Mouse (Mus musculus): ENCODE measurements at regions not wholly inside any gene's neighbourhood (a gene's known extent, or its start where the extent isn't known, plus 50 kb on each side); places are given as distances from the start of the nearest gene placed in this dataset.

DNA sequence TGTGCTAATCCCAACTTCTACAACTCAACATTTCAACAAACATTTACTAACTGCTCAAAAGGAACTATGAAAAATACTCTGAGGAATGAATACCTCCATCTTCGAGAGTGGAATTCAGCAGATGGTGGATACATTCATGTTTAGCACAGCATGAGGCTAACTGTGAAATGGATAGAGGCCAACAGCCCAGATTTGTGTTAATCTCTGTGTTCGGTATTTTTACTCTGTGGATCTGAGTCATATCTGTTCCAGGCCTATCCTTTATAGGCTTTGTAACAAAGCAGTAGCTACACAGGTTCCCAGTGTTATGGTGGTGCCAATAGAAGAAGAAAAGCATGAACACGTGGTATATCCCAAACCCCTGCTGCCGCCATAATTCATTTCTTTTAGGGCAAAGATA, 148.4 kb upstream of the Fbxl7 start:
- 84% methylated on average over 4 of the region's 4 CpGs for WGBS
- Histone ChIP-seq H3K4me1 (ENCODE audit: control insufficient read depth, insufficient read depth, low read length) (no peaks in the 10 kb centered on the region), H3K9me3 (ENCODE audit: control insufficient read depth, low read length) (no peaks in the 10 kb centered on the region), H3K36me3 (ENCODE audit: control insufficient read depth, insufficient read depth, low read length) (no peaks in the 10 kb centered on the region), H3K9ac (ENCODE audit: low read depth, low read length) (no peak overlapping the region), H3K27me3 (replicated peaks; ENCODE audit: control insufficient read depth, insufficient read depth, low read length) (no peaks in the 10 kb centered on the region), H3K4me2 (ENCODE audit: low read depth, low read length) (no peak overlapping the region), H3K27ac (ENCODE audit: low read length) (no peak overlapping the region), H3K4me3 (ENCODE audit: low read length) (no peak overlapping the region)
- no peak for ATAC-seq

DNA sequence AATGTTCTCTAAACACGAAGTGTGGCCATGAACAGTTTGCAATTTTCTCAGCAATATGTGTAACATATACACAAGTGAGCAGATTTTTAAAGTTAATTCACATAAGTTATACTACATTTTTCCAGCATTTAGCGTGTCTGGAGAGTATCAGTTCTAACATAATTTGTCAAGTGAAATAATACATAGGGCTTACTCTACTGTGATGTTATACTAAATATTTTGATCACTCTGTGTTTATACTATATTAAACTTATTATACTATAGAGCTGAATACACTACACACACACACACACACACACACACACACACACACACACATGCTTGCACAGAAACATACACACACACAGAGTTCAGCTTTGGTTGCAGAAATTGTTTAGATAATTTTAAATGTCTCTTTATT, 155.3 kb upstream of the Fbxl7 start:
- Histone ChIP-seq H3K9ac (ENCODE audit: low read depth, low read length) (no peak overlapping the region), H3K27ac (ENCODE audit: low read length) (no peak overlapping the region), H3K4me3 (ENCODE audit: low read length) (no peak overlapping the region), H3K4me1 (ENCODE audit: control insufficient read depth, insufficient read depth, low read length) (no peaks in the 10 kb centered on the region), H3K36me3 (ENCODE audit: control insufficient read depth, insufficient read depth, low read length) (no peaks in the 10 kb centered on the region), H3K9me3 (ENCODE audit: control insufficient read depth, low read length) (no peaks in the 10 kb centered on the region), H3K4me2 (ENCODE audit: low read depth, low read length) (no peak overlapping the region), H3K27me3 (replicated peaks; ENCODE audit: control insufficient read depth, insufficient read depth, low read length) (no peaks in the 10 kb centered on the region)
- 42% methylated on average over 2 of the region's 2 CpGs for WGBS
- ATAC-seq, result no peak; the same call in 1 of the 2 replicates

DNA sequence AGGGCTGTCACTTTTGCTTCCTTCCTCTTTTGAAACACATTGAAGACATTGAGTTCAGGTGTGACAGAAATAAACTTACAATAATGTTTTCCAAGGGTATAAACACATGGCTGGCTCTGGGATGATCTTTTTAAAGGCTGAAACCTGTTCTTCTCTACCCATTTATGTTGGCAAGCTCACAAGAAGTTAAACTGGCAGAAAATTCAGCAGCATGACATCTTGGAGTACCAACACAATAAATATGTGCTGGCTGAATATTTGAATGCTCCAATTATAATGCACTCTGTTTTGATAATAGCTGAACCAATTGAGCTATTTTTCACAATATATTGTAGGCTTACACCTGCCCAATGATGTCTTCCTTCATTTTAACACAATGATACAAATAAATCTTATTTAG, 168.1 kb upstream of the Fbxl7 start:
- Histone ChIP-seq H3K9ac (ENCODE audit: low read depth, low read length) (no peak overlapping the region), H3K27me3 (replicated peaks; ENCODE audit: control insufficient read depth, insufficient read depth, low read length) (no peaks in the 10 kb centered on the region), H3K27ac (ENCODE audit: low read length) (no peak overlapping the region), H3K4me3 (ENCODE audit: low read length) (no peak overlapping the region), H3K4me2 (ENCODE audit: low read depth, low read length) (no peak overlapping the region), H3K4me1 (ENCODE audit: control insufficient read depth, insufficient read depth, low read length) (no peaks in the 10 kb centered on the region), H3K36me3 (ENCODE audit: control insufficient read depth, insufficient read depth, low read length) (no peaks in the 10 kb centered on the region), H3K9me3 (ENCODE audit: control insufficient read depth, low read length) (no peaks in the 10 kb centered on the region)
- no peak for ATAC-seq

DNA sequence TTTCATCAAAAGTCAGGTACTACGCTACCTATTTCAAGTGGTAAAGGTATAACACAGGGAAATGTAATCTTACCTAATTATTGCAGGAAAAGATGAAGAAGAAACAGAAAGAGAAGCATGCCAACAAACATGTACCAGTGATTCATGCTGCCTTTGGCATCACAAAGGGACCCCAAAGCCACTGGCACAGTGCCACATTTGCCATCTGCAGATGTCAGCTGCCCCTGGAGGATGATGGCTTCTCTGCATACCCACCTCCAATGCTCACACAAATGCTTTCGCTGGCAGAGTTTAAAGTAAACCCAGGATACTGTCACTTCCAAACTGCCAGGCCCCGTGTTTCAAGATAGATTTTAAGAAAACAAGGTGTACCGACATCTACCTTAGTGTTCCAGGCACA, 168.6 kb upstream of the Fbxl7 start:
- no peak overlapping the region for H3K4me2 ChIP-seq (ENCODE audit: low read depth, low read length)
- H3K9me3 ChIP-seq (ENCODE audit: control insufficient read depth, low read length), result no peaks in the 10 kb centered on the region
- no peaks in the 10 kb centered on the region for H3K36me3 ChIP-seq (ENCODE audit: control insufficient read depth, insufficient read depth, low read length)
- H3K27ac ChIP-seq (ENCODE audit: low read length), result no peak overlapping the region
- ATAC-seq, result no peak
- WGBS, result 78% methylated on average over 4 of the region's 4 CpGs
- no peaks in the 10 kb centered on the region for H3K27me3 ChIP-seq (replicated peaks; ENCODE audit: control insufficient read depth, insufficient read depth, low read length)
- no peaks in the 10 kb centered on the region for H3K4me1 ChIP-seq (ENCODE audit: control insufficient read depth, insufficient read depth, low read length)
- H3K4me3 ChIP-seq (ENCODE audit: low read length), result no peak overlapping the region
- no peak overlapping the region for H3K9ac ChIP-seq (ENCODE audit: low read depth, low read length)

DNA sequence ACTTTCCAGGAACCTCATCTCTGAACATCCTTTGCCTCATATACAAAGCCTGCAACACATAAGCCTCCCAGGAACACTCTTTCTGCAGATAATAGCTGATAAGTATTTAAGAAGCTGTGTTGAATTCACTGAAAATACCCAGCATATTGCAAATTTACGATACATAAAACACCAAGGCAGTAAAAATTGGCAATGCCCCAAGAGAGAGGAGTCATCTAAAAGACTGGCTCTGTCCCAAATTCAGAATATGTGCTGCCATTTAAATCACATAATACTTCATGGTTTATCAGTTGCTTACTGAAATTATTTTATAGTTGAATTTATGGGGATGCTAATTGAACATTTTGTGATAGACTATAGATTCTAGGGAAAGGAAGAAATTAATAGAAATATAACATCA, 172.3 kb upstream of the Fbxl7 start:
- Histone ChIP-seq H3K36me3 (ENCODE audit: control insufficient read depth, insufficient read depth, low read length) (no peaks in the 10 kb centered on the region), H3K27me3 (replicated peaks; ENCODE audit: control insufficient read depth, insufficient read depth, low read length) (no peaks in the 10 kb centered on the region), H3K4me2 (ENCODE audit: low read depth, low read length) (no peak overlapping the region), H3K9ac (ENCODE audit: low read depth, low read length) (no peak overlapping the region), H3K27ac (ENCODE audit: low read length) (no peak overlapping the region), H3K9me3 (ENCODE audit: control insufficient read depth, low read length) (no peaks in the 10 kb centered on the region), H3K4me3 (ENCODE audit: low read length) (no peak overlapping the region), H3K4me1 (ENCODE audit: control insufficient read depth, insufficient read depth, low read length) (no peaks in the 10 kb centered on the region)
- WGBS, result 58% methylated on average over 1 of the region's 1 CpGs
- no peak for ATAC-seq

DNA sequence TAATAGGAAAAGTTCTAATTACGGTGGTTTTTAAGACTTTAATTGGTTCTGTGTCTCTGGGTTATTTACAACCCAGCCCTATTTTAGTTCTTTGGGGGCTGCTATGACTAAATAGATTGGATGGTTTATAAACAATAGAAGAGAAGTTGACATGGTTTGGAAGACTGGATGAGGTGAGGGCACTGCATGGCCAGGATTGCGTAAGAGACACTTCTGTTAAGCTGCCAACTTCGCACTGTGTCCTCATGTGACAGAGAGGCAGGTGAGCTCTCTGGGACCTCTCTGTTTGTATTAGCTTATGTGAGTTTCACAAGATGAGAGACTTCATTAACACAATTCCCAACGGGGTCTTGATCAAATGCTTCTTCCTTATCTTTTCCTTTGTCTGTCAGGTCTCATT, 182.5 kb upstream of the Fbxl7 start:
- no peaks in the 10 kb centered on the region for H3K36me3 ChIP-seq (ENCODE audit: control insufficient read depth, insufficient read depth, low read length)
- no peak overlapping the region for H3K4me3 ChIP-seq (ENCODE audit: low read length)
- H3K27ac ChIP-seq (ENCODE audit: low read length), result no peak overlapping the region
- no peak overlapping the region for H3K9ac ChIP-seq (ENCODE audit: low read depth, low read length)
- no peaks in the 10 kb centered on the region for H3K27me3 ChIP-seq (replicated peaks; ENCODE audit: control insufficient read depth, insufficient read depth, low read length)
- no peaks in the 10 kb centered on the region for H3K4me1 ChIP-seq (ENCODE audit: control insufficient read depth, insufficient read depth, low read length)
- ATAC-seq, result no peak
- WGBS, result 82% methylated on average over 4 of the region's 4 CpGs
- no peak overlapping the region for H3K4me2 ChIP-seq (ENCODE audit: low read depth, low read length)
- H3K9me3 ChIP-seq (ENCODE audit: control insufficient read depth, low read length), result no peaks in the 10 kb centered on the region

DNA sequence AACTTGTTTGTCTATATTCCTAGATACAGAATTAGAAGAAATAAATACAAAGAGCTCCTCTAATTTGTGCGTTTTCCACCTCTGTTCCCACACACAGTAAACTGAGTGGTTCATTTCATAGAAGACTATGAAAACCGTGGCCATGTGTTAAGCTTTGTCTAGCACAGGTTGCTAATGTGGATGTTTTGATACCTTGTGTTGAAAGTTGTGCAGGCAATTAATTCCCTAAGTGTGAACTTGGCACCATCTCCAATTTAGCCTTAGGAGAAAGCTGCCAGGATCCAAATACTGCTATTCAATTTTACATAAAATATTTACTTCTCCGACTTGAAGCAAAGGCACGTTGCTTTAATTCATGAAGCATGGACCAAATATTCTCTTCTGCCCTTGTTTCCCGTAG, 187.4 kb upstream of the Fbxl7 start:
- no peaks in the 10 kb centered on the region for H3K36me3 ChIP-seq (ENCODE audit: control insufficient read depth, insufficient read depth, low read length)
- H3K27ac ChIP-seq (ENCODE audit: low read length), result no peak overlapping the region
- H3K9me3 ChIP-seq (ENCODE audit: control insufficient read depth, low read length), result no peaks in the 10 kb centered on the region
- no peak overlapping the region for H3K4me2 ChIP-seq (ENCODE audit: low read depth, low read length)
- no peak overlapping the region for H3K4me3 ChIP-seq (ENCODE audit: low read length)
- H3K4me1 ChIP-seq (ENCODE audit: control insufficient read depth, insufficient read depth, low read length), result no peaks in the 10 kb centered on the region
- no peak overlapping the region for H3K9ac ChIP-seq (ENCODE audit: low read depth, low read length)
- H3K27me3 ChIP-seq (replicated peaks; ENCODE audit: control insufficient read depth, insufficient read depth, low read length), result no peaks in the 10 kb centered on the region
- no peak for ATAC-seq
- WGBS, result 81% methylated on average over 5 of the region's 5 CpGs

DNA sequence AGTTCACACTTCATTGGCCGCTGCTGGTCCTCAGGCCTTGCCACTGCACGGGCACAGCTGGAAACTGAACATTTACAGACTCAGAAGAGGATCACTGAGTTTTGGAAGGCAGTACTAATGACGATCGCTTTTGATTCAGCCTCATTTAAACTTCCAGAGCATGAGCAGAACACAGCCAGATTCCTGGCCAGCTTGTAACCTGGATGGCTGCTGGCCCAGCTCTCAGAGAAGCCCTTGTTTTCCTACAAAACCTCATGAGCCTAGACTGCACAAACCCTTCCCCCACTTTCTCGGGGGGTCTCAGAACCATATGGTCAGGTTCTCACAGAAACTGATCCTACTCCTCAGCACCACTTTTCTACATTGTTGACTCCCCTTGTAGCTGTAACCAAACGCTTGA, 188.2 kb upstream of the Fbxl7 start:
- no peak overlapping the region for H3K4me3 ChIP-seq (ENCODE audit: low read length)
- 82% methylated on average over 6 of the region's 6 CpGs for WGBS
- no peaks in the 10 kb centered on the region for H3K4me1 ChIP-seq (ENCODE audit: control insufficient read depth, insufficient read depth, low read length)

DNA sequence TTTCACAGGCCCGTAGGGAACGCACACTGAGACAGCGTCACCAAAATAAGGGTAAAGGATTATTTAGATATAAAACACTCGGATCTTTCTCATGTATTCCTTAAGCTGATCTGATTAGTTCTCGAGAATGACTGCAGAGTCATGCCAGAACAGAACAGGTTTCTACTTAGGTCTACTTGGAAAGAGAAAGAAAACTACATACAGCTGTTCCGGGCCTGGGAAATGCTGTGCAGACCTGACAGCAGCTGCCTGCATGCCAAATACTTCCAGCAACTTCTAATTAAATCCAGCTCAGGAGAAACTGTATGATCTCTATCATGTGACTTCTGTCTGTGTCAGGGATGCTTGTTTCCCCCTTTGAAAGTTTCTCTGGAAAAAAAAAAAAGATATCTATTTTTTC, 193.8 kb upstream of the Fbxl7 start:
- no peaks in the 10 kb centered on the region for H3K36me3 ChIP-seq (ENCODE audit: control insufficient read depth, insufficient read depth, low read length)
- no peaks in the 10 kb centered on the region for H3K4me1 ChIP-seq (ENCODE audit: control insufficient read depth, insufficient read depth, low read length)
- H3K27ac ChIP-seq (ENCODE audit: low read length), result no peak overlapping the region
- H3K4me2 ChIP-seq (ENCODE audit: low read depth, low read length), result no peak overlapping the region
- H3K9me3 ChIP-seq (ENCODE audit: control insufficient read depth, low read length), result no peaks in the 10 kb centered on the region
- no peak overlapping the region for H3K4me3 ChIP-seq (ENCODE audit: low read length)
- 68% methylated on average over 6 of the region's 6 CpGs for WGBS
- no peak overlapping the region for H3K9ac ChIP-seq (ENCODE audit: low read depth, low read length)
- ATAC-seq, result no peak
- H3K27me3 ChIP-seq (replicated peaks; ENCODE audit: control insufficient read depth, insufficient read depth, low read length), result no peaks in the 10 kb centered on the region

More for the DNA sequence above, 188.2 kb upstream of the Fbxl7 start:
- H3K9ac ChIP-seq (ENCODE audit: low read depth, low read length), result no peak overlapping the region
- no peaks in the 10 kb centered on the region for H3K36me3 ChIP-seq (ENCODE audit: control insufficient read depth, insufficient read depth, low read length)
- no peaks in the 10 kb centered on the region for H3K9me3 ChIP-seq (ENCODE audit: control insufficient read depth, low read length)
- ATAC-seq, result no peak
- H3K4me2 ChIP-seq (ENCODE audit: low read depth, low read length), result no peak overlapping the region
- H3K27ac ChIP-seq (ENCODE audit: low read length), result no peak overlapping the region
- no peaks in the 10 kb centered on the region for H3K27me3 ChIP-seq (replicated peaks; ENCODE audit: control insufficient read depth, insufficient read depth, low read length)

DNA sequence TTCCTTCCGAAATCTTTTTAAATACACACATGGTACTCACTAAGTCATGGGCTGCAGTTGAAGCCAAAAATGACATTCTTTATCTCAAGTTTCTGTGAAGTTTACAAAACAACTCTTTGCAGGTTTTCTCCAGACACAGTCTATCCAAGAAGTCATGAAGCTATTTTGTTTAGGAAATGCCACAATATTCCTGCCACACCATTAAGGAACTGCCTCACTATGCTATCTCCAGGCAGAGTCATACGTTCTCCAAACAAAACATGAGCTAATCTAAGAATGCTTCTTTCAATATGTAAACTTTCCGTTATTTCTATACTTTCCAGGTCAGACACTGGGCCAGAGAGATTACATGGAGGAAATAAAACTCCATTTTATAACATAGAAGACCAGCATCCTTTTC, 198.7 kb upstream of the Fbxl7 start:
- no peaks in the 10 kb centered on the region for H3K9me3 ChIP-seq (ENCODE audit: control insufficient read depth, low read length)
- H3K4me3 ChIP-seq (ENCODE audit: low read length), result no peak overlapping the region
- H3K36me3 ChIP-seq (ENCODE audit: control insufficient read depth, insufficient read depth, low read length), result no peaks in the 10 kb centered on the region
- no peaks in the 10 kb centered on the region for H3K4me1 ChIP-seq (ENCODE audit: control insufficient read depth, insufficient read depth, low read length)
- no peaks in the 10 kb centered on the region for H3K27me3 ChIP-seq (replicated peaks; ENCODE audit: control insufficient read depth, insufficient read depth, low read length)
- ATAC-seq, result no peak
- H3K4me2 ChIP-seq (ENCODE audit: low read depth, low read length), result no peak overlapping the region
- 63% methylated on average over 3 of the region's 3 CpGs for WGBS
- H3K27ac ChIP-seq (ENCODE audit: low read length), result no peak overlapping the region
- no peak overlapping the region for H3K9ac ChIP-seq (ENCODE audit: low read depth, low read length)

Data from intestine, embryonic 16.5 days (tissue).